Mouse (Mus musculus): Measurements from ENCODE around the gene Agtpbp1. TPM values are rescaled to one million over a fixed set of nuclear protein-coding genes. Genes with fewer than 3 reads are reported as not detected.

Gene Agtpbp1
- total RNA-seq, 2 experiments from 2014 or later, result 82.2 to 97.3 TPM

- no peak for DNase-seq
- intact Hi-C loops (cut with DNase I), result no loop called here
Observed at GRCm38 (mm10) chr13:59453582-59453981, 131.4 kb downstream of the Agtpbp1 start.

GRCm38 (mm10) chr13:59453045-59453444 is 132.0 kb downstream of the Agtpbp1 start:
- intact Hi-C loops (cut with DNase I), result no loop called here
- peak in 1 of 2 experiments; percentile 14 for DNase-seq

GRCm38 (mm10) chr13:59450840-59451239 is 134.2 kb downstream of the Agtpbp1 start:
- intact Hi-C loops (cut with DNase I), result no loop called here
- no peak for DNase-seq

GRCm38 (mm10) chr13:59447130-59447529 is 137.9 kb downstream of the Agtpbp1 start:
- DNase-seq, result no peak
- intact Hi-C loops (cut with DNase I), result no loop called here

DNA sequence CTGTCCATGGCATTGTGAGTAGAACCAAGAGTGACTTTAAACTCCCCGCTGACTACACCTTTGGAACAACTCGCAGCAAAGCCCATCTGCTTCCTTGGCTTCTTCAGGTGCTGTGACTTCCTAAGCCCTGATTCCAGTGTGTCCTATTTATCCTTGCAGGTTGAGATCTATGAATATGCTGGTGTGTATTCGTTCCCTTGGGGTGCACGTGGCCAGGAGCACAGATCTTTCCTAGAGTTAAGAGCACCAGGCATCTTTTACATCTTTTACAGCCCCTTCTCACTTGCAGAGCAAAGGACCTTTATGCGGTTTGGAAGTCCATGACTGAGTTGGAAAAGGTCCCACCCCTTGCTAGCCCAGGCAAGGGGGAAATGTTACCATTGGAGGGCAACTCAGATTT is 139.8 kb downstream of the Agtpbp1 start:
- no peak for DNase-seq
- intact Hi-C loops (cut with DNase I), result no loop called here

- intact Hi-C loops (cut with DNase I), result no loop called here
- DNase-seq, result no peak
Observed at GRCm38 (mm10) chr13:59444371-59444770, 140.7 kb downstream of the Agtpbp1 start.

- intact Hi-C loops (cut with DNase I), result no loop called here
- DNase-seq, result no peak
Observed at GRCm38 (mm10) chr13:59439683-59440082, 145.3 kb downstream of the Agtpbp1 start.

DNA sequence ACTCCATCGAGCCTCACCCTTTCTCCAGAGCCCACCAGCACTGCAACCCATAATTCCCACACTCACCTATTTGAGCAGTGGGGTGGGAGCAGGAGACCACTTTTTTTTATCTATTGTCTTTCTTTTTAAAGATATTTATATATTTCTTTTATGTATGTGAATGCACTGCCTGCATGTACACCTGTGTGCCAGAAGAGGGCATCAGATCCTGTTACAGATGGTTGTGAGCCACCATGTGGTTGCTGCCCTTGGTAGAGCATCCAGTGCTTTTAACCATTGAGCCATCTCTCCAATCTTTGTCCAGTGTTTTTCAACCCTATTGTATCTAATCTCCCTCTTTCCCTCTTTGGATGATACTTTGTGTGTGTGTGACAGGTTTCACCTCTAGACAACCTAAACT is 150.5 kb downstream of the Agtpbp1 start:
- DNase-seq, result no peak

GRCm38 (mm10) chr13:59431124-59431864 is 153.7 kb downstream of the Agtpbp1 start:
- intact Hi-C loops (cut with DNase I), result no loop called here
- peak; percentile 62 for DNase-seq

More for the DNA sequence above, 150.5 kb downstream of the Agtpbp1 start:
- intact Hi-C loops (cut with DNase I), result no loop called here

DNA sequence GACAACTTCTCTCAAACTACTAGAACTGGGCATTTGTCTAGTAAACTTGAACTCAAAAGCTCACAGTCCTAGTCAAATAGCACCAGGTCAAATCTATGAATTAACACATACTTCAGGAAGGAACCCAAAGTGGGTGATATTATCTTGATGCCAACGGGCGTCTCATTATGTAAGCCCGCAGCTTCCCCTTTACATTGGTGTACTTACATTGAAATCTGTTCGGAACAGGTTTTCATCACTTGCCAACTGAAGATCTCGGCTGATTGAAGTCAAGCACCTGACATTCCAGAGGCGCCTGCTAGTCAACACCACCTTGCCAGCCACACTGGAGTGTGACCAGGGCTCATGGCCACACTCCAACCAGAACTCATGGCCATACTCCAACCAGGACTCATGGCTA is 155.7 kb downstream of the Agtpbp1 start:
- peak in 1 of 2 experiments; percentile 18 for DNase-seq
- intact Hi-C loops (cut with DNase I), result no loop called here

DNA sequence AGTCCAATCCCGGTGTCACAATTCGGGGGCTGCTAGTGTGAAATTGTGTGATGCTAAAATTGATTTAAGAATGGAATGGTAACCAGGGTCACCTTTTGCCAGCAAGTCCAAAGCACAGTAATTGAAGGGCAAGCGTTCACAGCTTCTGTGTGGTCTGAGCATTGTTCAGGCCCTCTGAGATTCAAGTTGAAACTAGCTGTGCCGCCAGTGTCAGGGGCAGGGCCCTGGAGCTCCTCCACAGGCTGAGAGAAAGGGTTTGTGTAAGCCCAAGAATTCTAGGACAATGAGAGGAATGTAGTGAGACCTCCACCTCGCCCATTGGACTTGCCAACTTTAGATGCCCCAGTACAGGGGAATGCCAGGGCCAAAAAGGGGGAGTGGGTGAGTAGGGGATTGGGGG is 161.2 kb downstream of the Agtpbp1 start:
- DNase-seq, result no peak
- intact Hi-C loops (cut with DNase I), result no loop called here

DNA sequence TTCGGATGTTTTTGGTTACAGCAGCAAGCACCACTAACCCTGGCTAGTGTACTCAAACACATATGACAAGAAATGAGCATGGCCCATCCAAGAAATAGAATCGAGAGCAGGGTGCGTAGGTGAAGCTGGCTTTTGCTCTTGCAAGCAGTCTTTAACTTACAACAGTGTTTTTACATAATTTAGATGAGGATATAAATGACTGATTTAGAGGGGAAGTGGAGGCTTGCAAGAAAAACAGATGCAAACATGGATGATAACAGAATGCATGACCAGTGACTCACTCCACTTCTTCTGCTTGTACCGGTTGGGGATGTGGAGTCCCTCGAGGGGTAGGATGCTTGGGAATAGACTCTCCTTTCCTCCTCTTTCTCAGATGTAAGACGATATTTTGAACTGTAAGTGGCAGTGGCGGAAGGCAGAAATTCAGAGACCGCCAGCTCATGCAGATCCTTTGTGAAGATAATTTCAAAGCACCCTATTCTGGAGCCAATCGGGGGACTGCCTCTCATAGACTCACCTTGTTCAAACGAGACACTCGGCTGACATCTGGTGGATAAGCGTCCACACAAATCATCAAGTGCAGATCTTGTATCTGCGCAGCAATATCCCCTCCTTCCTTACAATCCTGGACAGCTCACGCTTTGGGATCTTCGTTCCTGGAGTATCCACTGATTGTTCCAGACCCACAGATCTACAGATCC is 168.3 kb downstream of the Agtpbp1 start:
- intact Hi-C loops (cut with DNase I), result no loop called here
- no peak for DNase-seq

GRCm38 (mm10) chr13:59413885-59414284 is 171.1 kb downstream of the Agtpbp1 start:
- intact Hi-C loops (cut with DNase I), result no loop called here
- DNase-seq, result no peak

GRCm38 (mm10) chr13:59412672-59413071 is 172.4 kb downstream of the Agtpbp1 start:
- intact Hi-C loops (cut with DNase I), result no loop called here

GRCm38 (mm10) chr13:59407182-59407581 is 177.8 kb downstream of the Agtpbp1 start:
- no peak for DNase-seq
- intact Hi-C loops (cut with DNase I), result no loop called here

More at GRCm38 (mm10) chr13:59412672-59413071, 172.4 kb downstream of the Agtpbp1 start:
- no peak for DNase-seq

GRCm38 (mm10) chr13:59402026-59402775 is 182.8 kb downstream of the Agtpbp1 start:
- DNase-seq, result no peak
- intact Hi-C loops (cut with DNase I), result no loop called here

- intact Hi-C loops (cut with DNase I), result loop anchor here (1.0 to 5.0 kb wide), 2 partner anchors 325 to 759 kb away; no protein-coding TSS in a partner anchor
Observed at GRCm38 (mm10) chr13:59397571-59397970, 187.5 kb downstream of the Agtpbp1 start.

More at GRCm38 (mm10) chr13:59397571-59397970, 187.5 kb downstream of the Agtpbp1 start:
- DNase-seq, result peak; percentile 56 to 65
